Mouse (Mus musculus): Measurements from ENCODE around the gene Fam184a.

Gene Fam184a

DNA sequence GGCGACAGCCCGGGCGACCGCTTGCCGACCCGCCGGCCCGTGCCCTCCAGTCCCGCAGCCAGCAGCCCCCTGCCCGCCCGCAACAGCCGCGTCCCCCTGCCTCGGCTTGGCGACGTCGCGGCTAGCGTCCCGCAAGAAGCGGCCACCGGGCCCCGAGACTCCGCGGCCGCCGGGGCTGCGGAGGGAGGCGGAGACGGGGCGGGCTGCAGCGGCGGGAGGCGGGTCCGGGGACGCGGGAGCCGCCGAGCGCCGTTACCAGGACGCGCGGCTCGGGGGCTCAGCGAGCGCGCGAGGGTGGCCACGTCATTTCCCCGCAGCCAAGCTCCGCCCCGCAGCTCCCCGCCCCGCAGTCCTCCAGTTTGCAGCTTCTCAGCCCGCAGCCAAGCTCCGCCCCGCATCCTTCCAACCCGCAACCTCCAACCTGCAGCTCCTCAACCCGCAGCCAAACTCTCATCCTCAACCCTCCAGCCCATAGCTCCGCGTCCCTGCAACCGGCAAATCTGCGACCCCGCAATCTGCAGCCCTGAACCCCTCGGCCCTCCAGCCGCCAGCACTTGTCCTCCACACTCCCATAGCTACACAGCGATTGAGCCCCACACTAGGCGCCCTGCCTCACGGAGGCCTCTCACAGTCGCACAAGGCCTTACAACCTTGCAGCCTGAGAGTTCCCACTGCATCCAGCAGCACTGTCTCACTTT, at the start of gene Fam184a:
TSS of gene Fam184a (minus strand) at position 169 of the 698 bp plus-strand sequence.
- no peak for DNase-seq (ENCODE audit: low read depth)

DNA sequence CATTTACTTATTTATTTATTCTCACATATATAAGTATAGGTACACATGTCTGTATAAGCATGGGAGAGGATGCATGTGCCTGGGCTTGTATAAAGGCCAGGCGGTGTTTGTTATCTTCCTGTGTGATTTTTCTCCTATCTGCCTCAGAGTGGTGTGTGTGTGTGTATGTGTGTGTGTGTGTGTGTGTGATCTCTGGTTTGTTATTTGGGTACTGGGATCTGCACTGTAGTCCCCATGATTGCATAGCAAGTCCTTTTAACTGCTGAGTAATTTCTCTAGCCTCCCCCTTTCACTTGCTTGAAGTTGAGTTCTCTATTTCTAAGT, 45.3 kb upstream of the Fam184a start:
- DNase-seq (ENCODE audit: low read depth) = no peak

DNA sequence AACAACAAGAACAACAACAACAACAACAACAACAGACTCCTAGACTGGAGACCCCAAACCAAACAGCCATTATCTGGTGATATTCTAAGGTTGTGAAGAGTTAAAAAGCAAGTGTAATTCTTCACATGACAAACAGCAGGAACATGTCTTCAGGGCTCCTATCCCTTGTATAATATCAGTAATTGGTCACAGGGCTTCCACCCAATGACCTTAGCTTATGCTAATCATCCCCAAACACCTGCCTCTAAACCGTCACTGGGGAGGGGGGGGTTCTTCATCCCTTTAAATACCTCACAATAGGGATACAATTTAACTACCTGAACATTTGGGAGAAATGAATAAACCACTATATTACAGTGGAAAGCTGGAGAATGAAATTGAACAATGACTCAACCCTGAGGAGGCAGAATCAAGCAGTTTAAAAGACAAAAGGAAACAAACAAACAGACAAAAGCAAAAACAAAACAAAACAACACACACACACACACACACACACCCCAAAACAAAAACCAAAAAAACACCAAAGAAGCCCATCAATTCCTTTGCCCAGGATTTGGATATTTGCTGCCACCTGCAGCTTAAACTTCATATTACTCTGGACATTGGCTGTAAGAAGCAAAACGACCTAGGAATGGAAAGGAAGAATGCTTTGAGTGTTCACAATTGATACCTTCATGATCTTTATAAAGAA, 44.8 kb upstream of the Fam184a start:
- DNase-seq (ENCODE audit: low read depth) = no peak

DNA sequence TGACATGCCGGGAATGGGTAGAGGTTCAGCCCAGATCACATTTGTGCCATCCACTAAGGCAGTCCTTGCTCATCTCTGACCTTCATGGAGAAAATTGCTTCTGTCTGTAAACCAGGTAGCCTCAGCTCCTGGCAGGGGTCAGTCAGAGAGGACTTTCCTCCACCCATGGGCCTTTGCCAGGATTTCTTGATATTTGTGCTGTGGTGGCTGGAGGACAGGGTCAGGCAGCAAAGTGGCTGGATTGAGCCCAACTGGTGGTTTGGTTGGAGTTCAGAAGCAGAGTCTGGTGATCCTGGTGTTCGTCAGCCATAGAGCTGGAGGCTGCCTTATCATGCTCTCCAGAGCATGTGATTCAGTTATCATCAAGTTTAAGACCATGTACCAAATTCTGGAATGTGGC, 40.4 kb upstream of the Fam184a start:
- DNase-seq (ENCODE audit: low read depth) = no peak

DNA sequence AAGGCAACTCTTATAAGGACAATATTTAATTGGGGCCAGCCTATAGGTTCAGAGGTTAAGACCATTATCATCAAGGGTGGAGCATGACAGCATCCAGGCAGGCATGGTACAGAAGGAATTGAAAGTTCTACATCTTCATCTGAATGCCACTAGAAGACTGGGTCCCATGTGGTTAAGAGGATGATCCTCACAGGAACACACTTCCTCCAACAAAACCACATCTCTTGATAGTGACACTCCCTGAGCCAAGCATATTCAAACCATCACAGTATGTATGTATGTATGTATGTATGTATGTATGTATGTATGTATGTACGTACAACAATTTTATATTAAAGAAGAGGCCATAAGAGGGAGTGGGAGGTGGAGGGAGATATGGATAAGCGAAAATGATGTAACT, 25.7 kb upstream of the Fam184a start:
- no peak for DNase-seq (ENCODE audit: low read depth)

DNA sequence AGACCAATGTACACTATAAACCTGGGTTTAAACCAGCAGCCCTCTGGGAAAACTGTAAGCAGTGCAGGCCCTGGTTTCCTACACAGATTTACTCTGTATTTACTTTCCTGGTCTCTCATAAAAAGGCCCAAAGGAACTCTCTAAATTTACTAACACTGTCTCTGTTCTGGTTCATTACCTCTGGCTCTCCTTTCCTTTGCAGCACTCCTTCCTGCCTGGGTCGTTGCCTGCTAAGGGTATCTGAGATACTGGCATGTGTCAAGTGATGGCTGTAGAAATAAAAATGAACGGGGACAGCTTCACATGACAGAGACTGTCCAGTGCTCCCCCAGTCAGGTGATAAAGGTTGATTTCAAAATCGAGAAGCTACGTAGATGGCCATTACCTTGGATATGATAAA, 21.8 kb upstream of the Fam184a start:
- no peak for DNase-seq (ENCODE audit: low read depth)

DNA sequence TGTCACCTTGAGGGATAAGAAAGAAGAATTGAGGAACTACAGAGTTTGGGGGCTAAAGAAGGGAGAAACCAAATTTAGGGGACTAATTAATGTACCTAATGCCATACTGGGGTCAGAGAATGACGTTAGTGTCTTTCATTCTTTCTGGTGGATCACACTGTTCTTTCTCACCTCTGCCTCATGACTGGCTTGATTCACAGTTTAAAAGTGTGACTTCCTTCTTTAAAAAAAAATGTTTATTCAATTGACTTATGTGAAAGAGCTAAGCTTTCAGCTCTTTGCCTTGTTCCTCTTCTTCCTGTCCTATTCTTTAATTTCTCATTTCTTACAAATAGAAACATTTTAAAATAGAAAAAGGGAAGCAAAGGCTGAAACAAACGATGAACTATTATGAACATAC, 20.6 kb upstream of the Fam184a start:
- DNase-seq (ENCODE audit: low read depth) = no peak

DNA sequence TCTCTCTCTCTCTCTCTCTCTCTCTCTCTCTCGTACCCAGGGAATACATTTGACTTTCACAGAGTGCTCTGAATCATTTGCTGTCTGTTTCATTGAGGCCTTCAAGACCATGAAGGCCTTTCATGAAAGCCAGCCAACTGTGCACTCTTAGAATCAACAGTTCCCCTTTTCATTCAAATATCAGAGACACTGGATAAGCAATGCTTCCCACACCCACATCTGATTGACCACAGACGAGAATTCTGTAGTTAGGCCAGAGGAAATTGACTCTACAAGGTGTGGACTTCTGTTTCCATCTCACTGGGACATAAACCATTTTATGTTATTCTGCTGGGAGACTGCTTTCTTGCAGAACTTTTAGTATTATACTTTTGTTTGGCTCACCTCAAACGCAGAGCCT, 17.8 kb upstream of the Fam184a start:
- no peak for DNase-seq (ENCODE audit: low read depth)

DNA sequence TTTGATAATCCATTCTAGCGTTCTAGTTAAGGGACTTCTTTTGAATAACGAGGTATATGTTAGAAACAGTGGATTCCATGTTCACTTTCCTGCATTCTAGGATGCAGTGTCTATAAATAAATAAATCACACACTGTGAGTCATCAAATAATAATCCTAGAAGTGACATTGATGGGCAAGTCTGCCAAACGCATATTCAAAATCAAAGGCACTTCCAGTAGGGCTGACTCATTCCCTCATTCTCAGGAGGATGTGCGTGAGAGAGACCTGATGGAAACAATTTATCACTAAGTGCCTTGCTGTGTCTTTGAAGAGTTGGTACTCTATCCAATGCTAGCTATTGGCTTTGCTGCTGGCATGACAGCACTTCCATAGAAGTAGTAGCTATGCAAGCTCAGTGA, 14.5 kb upstream of the Fam184a start:
- DNase-seq (ENCODE audit: low read depth) = no peak

DNA sequence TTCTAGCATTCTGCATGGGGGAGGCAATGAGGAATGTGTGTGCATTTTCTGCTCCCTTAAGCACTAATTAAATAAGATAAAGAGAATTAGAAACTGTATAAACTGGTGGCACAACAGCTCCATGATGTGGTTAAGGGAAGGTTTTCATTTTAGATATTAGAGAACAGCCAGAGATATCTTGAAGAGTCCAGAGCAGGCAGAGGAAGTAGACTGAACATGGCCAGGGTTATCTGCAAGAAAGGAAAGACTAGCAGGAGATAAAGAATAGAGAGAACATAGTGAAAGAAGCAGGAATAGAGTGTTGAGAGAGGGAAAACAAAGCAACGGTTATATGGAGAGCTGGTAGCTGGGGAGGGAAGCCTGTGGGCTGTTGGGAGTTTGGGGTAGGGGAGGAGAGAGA, 1.8 kb upstream of the Fam184a start:
- no peak for DNase-seq (ENCODE audit: low read depth)

DNA sequence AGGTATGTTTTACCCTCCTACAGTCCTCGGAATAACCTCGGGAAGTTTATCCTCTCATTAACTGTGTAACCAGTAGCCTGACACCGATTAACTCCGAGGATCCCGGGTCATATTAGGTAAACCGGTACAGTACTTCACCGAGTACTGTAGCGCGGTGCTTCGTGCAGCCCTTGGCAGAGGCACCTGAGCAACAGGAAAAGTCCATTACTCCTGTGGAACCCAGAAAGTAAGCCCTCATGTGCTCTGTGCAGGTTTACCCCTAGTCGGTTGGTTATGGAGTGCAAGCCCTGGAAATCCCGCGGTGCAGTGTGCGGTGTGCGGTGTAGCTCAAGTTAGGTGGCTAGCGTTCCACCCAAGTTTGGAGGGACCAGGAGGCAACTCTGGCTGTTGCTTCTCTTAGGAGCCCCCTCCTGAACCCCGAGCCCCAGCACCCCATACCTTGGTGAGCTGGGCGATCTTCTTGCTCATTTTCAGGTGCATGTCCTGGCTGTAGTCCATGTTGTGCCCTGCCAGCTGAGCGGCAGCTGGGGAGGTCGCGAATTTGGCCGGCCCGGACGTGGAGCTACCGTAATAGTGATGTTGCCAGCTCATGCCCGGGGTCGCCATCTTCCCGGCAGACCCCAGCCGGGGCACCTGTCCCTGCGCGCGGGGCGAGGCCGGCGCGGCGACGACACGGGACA, 508 bp downstream of the Fam184a start:
- no peak for DNase-seq (ENCODE audit: low read depth)

DNA sequence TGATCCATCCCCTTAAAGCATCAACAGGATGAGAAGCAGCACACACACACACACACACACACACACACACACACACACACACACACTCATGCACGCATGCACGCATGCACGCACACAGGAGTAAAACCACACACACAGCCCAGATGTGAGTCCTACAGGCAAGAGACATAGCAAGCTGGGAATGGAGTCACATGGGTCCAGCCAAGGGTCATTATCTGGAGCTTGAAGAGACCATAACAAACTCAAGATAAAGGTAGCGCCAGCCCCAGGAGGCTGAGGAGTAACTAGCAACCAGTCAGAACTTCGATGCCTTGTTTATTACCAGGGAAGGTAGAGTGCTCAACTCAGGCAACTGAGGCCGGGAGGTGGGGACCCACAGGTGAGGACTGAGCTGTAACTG, 4.9 kb downstream of the Fam184a start:
- DNase-seq (ENCODE audit: low read depth) = no peak

DNA sequence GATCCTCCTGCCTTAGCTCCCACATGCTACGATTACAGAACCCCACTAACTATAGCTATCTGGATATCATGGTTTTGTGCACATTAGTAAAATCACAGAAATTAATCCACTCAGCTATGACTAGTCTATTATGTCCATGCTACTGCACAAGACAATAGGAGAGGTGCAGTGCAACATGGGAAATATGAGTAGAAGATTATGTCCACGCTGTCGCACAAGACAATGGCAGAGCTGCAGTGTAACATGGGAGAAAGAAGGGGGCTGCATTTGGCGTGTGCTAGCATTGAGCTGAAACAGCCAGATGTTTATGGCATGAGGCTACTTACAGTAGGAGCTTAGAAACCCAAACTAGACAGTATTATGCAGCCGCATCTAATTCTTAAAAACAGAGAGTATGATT, 8.0 kb downstream of the Fam184a start:
- no peak for DNase-seq (ENCODE audit: low read depth)

DNA sequence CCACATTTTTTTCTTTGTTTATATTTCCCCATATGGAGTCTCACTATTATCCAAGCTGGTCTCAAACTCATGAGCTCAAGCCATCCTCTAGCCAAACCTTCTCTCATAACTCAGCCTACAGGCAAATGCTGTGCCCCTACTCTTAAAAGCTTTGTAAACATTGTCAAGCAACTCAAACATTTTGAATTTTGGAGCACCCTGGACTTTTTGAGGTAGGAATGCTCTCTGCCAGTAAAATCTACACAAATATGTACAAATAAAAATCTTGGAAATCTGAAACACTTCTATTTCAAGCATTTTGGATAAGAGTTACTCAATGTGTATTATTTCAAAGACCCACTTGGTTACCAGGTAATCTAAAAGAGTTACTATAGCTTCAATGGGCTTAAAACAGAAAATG, 10.9 kb downstream of the Fam184a start:
- DNase-seq (ENCODE audit: low read depth) = no peak

DNA sequence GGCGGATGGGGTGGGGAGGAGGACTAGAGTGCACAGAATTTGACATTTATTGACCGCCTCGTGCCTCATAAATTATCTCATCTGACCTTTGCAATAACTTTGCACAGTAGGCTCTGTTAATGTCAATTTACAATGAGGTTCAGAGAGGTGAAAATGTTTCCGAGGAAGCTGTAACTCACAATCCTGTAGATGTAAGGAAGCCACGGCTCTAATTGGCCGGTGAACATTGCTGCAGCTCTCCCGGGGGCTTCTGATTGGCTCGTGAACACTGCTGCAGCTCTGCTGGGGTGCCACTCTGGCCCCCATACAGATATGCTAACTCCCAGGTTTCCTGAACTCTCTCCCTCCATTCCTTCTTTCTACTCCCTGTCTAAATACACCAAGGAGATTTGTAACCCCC, 12.1 kb downstream of the Fam184a start:
- no peak for DNase-seq (ENCODE audit: low read depth)

DNA sequence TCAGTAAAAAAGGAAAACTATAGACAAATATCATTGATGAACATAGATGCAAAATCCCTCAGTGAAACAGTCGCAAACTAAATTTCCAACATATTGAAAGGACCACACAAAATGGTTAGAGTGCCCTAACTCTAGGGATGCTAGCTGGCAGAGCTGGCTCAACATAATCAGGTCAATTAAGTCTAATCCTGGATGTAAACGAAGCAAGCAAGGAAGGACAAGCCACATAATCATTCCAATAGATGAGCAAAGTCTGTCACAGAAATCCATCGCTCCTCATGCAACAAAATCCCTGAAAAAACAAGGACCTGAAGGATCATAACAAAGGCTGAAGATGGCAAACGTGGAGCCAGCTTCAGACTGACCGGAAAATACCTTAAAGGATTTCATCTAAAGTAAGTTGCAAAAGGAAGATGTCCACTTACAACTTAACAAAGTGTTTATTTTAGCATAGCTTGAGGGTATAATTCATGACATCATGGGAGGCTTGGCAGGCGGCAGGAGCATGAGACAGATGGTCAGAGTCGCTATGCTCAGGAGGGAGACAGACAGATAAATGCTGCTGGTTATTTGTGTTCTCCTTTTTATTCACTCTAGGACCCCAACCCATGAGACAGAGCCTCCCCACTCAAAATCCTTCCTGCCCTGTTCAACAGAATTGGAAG, 15.6 kb downstream of the Fam184a start:
- DNase-seq (ENCODE audit: low read depth) = no peak

DNA sequence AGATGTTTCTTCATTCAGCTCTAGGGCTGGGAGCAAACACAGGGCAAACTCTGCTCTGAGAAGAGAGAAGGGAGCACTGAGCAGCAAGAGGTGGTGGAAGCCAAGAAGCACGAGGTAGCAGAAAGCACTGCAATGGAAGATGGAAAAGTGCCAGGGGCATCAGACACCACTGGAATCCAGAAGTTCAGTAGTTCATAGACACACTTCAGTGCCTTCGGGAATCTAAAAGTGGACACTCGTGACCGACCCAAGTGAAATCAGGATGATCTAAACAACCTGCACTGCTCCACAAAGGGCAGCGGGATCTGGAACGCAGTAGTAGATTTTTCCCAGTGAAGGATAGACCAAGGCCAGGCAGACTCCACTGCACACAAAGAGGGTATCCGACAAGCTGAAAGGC, 18.6 kb downstream of the Fam184a start:
- no peak for DNase-seq (ENCODE audit: low read depth)

DNA sequence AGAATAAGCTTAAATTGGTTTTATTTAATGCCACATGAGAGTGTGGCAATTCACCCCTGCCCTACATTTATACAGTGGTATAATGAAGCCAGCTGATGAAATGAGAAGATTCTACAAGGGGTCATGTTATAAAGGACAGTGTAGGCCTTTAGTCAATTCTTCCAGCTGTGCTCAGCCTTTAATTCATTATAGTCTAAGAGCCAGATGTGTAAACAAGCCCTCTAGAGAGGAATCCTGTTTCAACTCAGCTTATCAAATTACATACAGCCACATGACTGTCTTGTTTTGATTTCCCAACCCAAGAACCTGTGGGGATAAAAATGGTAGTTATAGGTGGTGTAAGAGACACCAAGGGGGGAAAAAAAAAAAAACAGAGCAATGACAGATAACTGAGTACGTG, 22.0 kb downstream of the Fam184a start:
- DNase-seq (ENCODE audit: low read depth) = no peak

DNA sequence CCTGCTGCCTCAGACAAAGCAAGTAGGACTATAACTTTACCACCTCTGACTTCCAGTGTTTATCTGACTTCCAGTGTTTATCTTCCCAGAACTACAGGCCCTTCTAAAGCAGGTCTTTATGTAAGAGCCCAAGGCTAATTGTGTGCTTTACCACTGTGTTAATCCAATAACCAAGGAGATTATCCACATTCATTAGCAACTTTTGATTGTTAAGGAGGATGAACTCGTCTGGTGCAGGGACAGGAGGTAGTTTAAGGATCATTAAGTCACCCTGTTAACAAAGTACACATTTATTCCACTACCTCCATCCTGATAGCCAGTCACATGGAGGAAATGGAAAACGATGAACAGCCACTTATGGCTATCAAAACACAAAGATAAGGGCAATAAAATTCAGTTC, 25.6 kb downstream of the Fam184a start:
- no peak for DNase-seq (ENCODE audit: low read depth)

DNA sequence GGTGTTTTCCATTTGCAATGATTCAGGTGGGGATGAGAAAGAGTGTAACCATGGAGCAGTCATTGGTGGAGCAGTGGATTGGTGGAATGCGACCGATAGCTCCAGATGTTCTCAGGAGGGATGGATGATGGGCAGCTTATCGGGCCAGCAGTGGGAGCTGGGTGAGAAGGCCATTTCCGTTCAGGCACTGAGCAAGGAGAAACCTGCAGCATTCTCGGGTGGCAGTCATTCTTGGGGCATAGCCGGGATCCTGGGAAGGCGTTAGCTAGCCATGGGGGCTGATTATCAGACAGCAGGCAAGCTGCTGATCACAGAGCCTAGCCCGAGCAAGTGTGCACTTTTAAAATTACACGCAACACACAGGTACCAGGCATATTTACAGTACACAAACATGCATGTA, 46.4 kb downstream of the Fam184a start:
- DNase-seq (ENCODE audit: low read depth) = no peak

DNA sequence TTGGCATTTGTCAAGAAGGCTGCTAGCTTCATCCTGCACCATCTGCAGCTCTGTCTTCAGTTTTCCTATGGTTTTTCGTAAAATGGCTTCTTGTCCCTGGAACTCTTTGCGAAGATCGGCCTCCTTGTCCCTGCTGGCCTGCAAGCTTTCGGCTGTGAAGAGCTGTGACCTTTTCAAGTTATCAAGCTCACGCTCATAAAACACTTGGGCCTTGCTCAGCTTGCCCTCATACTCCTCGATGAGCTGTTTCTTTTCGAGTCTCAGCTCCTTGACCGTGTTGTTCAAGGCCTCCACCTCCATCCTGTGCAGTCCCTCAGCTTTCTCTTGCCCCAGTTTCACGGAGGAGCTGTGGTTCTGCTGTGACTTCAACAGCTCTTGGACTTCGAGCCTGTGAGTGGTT, 52.4 kb downstream of the Fam184a start:
- DNase-seq (ENCODE audit: low read depth) = no peak

DNA sequence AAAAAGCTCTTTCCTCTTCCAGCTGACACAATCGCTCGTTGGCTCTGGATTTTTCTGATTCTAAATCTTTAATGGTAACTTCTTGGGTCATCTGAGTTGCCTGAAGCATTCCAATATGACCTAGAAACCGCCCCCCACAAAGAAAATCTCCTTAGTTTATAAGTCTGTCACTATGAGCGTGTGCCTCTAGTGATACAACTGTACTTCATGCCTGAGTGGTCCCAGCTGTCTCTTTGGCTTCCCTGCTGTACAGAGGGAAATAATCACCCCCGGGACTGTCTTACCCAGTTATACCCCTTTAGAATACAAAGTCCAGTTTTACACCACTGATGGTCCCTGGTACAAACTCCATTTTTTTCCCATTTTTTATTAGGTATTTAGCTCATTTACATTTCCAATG, 56.2 kb downstream of the Fam184a start:
- no peak for DNase-seq (ENCODE audit: low read depth)

DNA sequence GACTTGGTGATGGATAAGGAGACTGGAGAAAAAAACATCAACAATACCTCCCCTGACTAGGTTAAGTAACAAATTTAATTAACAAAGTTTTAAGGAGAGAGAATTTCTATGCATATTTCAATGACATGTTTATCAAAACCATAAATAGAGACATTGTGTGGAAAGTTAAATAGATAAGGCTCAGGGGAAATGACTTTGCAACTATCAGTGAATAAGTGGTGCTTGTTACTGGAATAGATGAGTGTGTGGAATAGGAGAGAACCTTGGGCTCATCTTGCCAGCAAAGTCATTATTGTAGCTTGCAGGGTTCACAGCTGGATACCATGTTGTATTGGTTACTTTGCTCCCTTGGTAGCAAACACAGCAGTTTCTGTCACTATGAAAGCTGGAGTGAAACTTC, 59.7 kb downstream of the Fam184a start:
- no peak for DNase-seq (ENCODE audit: low read depth)
